Mouse (Mus musculus) midbrain, embryonic 16.5 days (tissue): Measurements from ENCODE around the gene Tex13a. TPM values are rescaled to one million over a fixed set of nuclear protein-coding genes. Genes with fewer than 3 reads are reported as not detected.

Experiments
- ATAC-seq: fragments of 200-750 bp; cut with Nextera tagmentation; 2 replicates; pipeline ENCODE4 v1.8.0; 2017; ENCODE audit warnings: moderate TSS enrichment
- H3K27ac ChIP-seq: fragments of 300-500 bp; sonication (generic); 2 replicates; pipeline ENCODE4 v1.5.1; 2014; ENCODE audit warnings: mild to moderate bottlenecking, low read length, mixed read lengths
- H3K27me3 ChIP-seq: fragments of 300-500 bp; sonication (generic); 2 replicates; pipeline ENCODE4 v1.6.1; 2014; ENCODE audit warnings: low read depth, low read length, mixed read lengths; ENCODE audit not compliant: control insufficient read depth, insufficient read depth
- H3K36me3 ChIP-seq: fragments of 300-500 bp; sonication (generic); 2 replicates; pipeline ENCODE4 v1.6.1; 2014; ENCODE audit warnings: mild to moderate bottlenecking, low read length, moderate library complexity, mixed read lengths; ENCODE audit not compliant: control insufficient read depth, insufficient read depth
- H3K4me1 ChIP-seq: fragments of 300-500 bp; sonication (generic); 2 replicates; pipeline ENCODE4 v1.6.1; 2014; ENCODE audit warnings: mild to moderate bottlenecking, low read length, mixed read lengths; ENCODE audit not compliant: control insufficient read depth, insufficient read depth
- H3K4me2 ChIP-seq: fragments of 300-500 bp; sonication (generic); 2 replicates; pipeline ENCODE4 v1.6.1; 2014; ENCODE audit warnings: mild to moderate bottlenecking, low read length, mixed read lengths
- H3K4me3 ChIP-seq: fragments of 300-500 bp; sonication (generic); 2 replicates; pipeline ENCODE4 v1.5.1; 2014; ENCODE audit warnings: low read depth, mild to moderate bottlenecking, low read length, moderate library complexity, mixed read lengths
- H3K9ac ChIP-seq: fragments of 300-500 bp; sonication (generic); 2 replicates; pipeline ENCODE4 v1.6.1; 2014; ENCODE audit warnings: low read depth, low read length, mixed read lengths
- H3K9me3 ChIP-seq: fragments of 300-500 bp; sonication (generic); replicated peaks from 2 replicates; pipeline ENCODE4 v1.6.1; 2014; ENCODE audit warnings: mild to moderate bottlenecking, low read length, mixed read lengths; ENCODE audit not compliant: control insufficient read depth, poor library complexity, severe bottlenecking
- WGBS: fragments of 180-500 bp; shearing (Covaris S2); extraction: QIAGEN DNeasy Blood & Tissue Kit; methylation state at CpG from one replicate; pipeline ENCODE4 v1.1.7; 2014; 5-methylcytosine and 5-hydroxymethylcytosine counted together
- polyA plus RNA-seq: library from polyadenylated mRNA; unstranded; fragments of >200 nt; fragmentation: Nextera tagmentation; extraction: Ambion mirVana; gene quantifications from 2 replicates; pipeline ENCODE4 v1.2.1, GENCODE M21; 2015

The Tex13a gene
- not detected in 2 replicates for polyA plus RNA-seq

DNA sequence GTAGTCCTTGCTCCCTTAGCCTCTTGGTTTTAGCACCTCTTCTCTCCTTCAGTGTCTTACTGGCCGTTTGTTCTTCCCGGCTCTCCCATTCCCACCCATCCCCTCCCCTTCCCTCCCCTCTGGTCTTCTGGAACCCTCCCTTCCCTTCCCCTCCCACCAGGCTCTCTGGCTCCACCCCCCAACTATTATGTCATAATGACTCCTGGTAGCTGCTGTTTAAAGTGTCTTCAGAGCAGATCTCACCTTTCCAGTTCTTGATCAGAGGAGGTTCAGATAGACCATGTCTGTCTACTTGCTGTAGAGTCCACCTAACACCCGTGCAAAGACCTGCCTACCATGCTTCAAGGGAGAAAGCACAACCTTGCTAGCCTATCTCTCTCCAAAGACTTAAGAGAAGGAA is at the start of gene Tex13a:
Gene Tex13a (minus strand): TSS at position 101 of the 400 bp plus-strand sequence.
- Histone ChIP-seq H3K4me3 (no peak within 1 kb of the TSS), H3K27me3 (no peaks in the 10 kb centered on the region), H3K4me2 (no peak within 1 kb of the TSS), H3K4me1 (no peaks in the 10 kb centered on the region), H3K27ac (no peak within 1 kb of the TSS), H3K9me3 (no peaks in the 10 kb centered on the region), H3K36me3 (no peaks in the 10 kb centered on the region), H3K9ac (no peak within 1 kb of the TSS)
- WGBS, result 80% methylated on average over 3 of the region's 3 CpGs
- ATAC-seq, result no peak

DNA sequence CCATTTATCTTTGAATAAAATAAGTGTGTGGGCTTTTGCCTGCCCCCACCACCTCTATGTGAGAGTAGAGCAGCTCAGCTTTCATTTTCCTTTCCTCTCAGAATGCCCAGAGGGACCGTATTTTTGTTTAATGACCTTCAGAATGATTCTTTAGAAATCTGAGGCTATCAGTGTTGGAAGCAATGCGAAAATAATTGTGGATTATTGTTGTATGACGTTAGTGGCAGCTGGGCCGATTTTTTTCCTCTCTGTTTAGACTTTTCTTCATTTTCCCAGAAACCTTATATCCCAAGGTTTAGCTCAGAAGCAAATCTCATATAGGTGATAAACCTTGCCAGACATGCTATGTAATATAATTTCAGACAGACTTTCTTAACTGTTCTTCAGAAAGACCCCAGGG is 25.2 kb upstream of the Tex13a start:
- no peak overlapping the region for H3K27ac ChIP-seq
- ATAC-seq, result no peak
- whole genome bisulfite sequencing, result 60% methylated on average over 4 of the region's 4 CpGs
- no peak overlapping the region for H3K9ac ChIP-seq
- H3K36me3 ChIP-seq, result no peaks in the 10 kb centered on the region
- no peaks in the 10 kb centered on the region for H3K9me3 ChIP-seq
- no peak overlapping the region for H3K4me2 ChIP-seq
- no peaks in the 10 kb centered on the region for H3K4me1 ChIP-seq
- H3K27me3 ChIP-seq, result no peaks in the 10 kb centered on the region
- no peak overlapping the region for H3K4me3 ChIP-seq

GRCm38 (mm10) chrX:138170146-138170545 is 39.2 kb downstream of the Tex13a start:
- no peak overlapping the region for H3K4me2 ChIP-seq

More at GRCm38 (mm10) chrX:138170146-138170545, 39.2 kb downstream of the Tex13a start:
- H3K9me3 ChIP-seq, result no peaks in the 10 kb centered on the region
- no peaks in the 10 kb centered on the region for H3K4me1 ChIP-seq
- no peak overlapping the region for H3K4me3 ChIP-seq
- H3K9ac ChIP-seq, result no peak overlapping the region
- H3K27me3 ChIP-seq, result no peaks in the 10 kb centered on the region
- H3K27ac ChIP-seq, result no peak overlapping the region
- WGBS, result 10% methylated on average over 3 of the region's 3 CpGs
- no peaks in the 10 kb centered on the region for H3K36me3 ChIP-seq
- ATAC-seq, result no peak
